Mouse (Mus musculus): ENCODE data around the gene Mapkbp1.

Gene Mapkbp1

DNA sequence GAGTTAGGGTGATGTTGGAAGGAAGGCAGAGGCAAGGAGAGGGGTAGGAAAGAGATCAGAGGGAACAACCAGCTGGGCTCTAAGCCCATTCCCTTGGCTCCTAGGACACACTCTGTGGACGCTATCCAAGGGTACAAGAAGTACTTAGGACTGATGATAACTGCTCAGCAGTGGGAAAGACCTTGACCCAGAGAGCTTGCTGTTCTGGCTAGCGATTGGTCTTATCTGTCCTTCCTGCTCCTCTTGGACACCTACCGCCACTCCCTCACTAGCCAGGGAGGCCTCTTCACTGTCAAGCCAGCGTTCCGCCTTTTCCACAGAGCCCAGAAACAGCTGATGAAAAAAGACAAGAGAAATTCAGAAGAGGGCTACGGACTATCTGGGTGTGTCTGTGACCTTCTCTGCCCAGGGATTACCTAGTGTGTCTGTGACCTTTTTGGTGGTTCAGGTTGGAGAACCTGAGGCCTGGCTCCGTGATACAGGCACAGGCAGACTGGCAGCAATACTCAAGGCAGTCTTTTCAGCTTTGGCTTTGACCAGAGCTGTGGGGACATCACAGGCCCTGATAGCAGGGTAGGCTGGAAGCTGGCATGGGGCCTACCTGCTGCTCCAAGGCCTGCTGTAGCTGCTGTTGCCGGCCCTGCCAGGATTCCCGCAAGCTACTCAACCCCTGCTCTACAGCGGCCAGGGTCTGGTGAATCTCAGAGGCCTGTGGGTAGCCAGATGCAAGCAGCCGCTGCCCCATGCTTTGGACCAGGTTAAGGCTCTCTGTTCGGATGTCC lies 82.5 kb downstream of the Mapkbp1 start:
- no peak for DNase-seq (ENCODE audit: low spot score)

GRCm38 (mm10) chr2:120055923-120056322 lies 83.4 kb downstream of the Mapkbp1 start:
- no peak for DNase-seq (ENCODE audit: low spot score)

DNA sequence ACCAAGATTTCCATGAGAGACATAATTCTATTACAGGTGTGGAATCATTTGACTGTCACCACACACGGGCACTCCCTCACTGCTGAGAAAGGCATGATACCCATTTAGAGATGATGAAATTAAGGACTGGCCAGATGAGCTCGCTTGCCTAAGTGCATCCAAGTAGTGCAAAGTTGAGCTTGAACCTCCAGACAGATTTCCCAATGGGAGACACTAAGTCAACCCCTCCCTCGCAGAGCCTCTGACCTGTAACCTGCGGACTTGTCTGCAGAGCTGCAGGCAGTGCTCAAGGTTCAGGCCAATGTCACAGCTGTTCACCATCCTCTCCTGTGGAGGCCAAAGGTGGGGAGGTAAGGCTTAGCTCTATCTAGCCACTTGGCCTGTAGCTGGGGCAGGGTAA lies 86.3 kb downstream of the Mapkbp1 start:
- DNase-seq (ENCODE audit: low spot score): no peak

DNA sequence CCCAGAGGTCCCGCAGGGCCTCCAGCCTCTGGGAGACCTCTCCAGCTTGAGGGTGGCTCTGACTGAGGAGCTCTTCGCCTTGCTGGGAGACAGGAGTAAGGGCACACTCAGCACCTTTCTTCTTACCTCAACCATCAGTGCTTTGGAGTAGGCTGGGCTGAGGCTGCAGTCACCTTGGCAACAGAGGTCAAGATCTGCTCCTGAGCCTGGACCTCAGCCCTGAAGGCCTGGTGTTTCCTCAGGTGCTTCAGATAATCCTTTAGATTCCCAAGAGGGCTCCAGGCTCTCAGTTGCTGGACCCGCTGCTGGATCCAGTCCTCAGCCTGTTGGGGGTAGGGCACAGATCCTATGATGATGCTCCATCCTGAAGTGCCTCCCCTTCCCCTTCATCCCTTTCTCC lies 87.0 kb downstream of the Mapkbp1 start:
- DNase-seq (ENCODE audit: low spot score): no peak

GRCm38 (mm10) chr2:120060190-120060589 lies 87.7 kb downstream of the Mapkbp1 start:
- no peak for DNase-seq (ENCODE audit: low spot score)

- no peak for DNase-seq (ENCODE audit: low spot score)
These were observed 88.2 kb downstream of the Mapkbp1 start for GRCm38 (mm10) chr2:120060651-120061050.

- no peak for DNase-seq (ENCODE audit: low spot score)
These were observed 89.7 kb downstream of the Mapkbp1 start for GRCm38 (mm10) chr2:120062248-120062647.

GRCm38 (mm10) chr2:120064639-120065038 lies 92.1 kb downstream of the Mapkbp1 start:
- DNase-seq (ENCODE audit: low spot score): no peak

GRCm38 (mm10) chr2:120065243-120065642 lies 92.7 kb downstream of the Mapkbp1 start:
- DNase-seq (ENCODE audit: low spot score): no peak

GRCm38 (mm10) chr2:120066224-120066623 lies 93.7 kb downstream of the Mapkbp1 start:
- no peak for DNase-seq (ENCODE audit: low spot score)

- peak; percentile 46 for DNase-seq (ENCODE audit: low spot score)
These were observed 96.3 kb downstream of the Mapkbp1 start for GRCm38 (mm10) chr2:120068555-120069465.

DNA sequence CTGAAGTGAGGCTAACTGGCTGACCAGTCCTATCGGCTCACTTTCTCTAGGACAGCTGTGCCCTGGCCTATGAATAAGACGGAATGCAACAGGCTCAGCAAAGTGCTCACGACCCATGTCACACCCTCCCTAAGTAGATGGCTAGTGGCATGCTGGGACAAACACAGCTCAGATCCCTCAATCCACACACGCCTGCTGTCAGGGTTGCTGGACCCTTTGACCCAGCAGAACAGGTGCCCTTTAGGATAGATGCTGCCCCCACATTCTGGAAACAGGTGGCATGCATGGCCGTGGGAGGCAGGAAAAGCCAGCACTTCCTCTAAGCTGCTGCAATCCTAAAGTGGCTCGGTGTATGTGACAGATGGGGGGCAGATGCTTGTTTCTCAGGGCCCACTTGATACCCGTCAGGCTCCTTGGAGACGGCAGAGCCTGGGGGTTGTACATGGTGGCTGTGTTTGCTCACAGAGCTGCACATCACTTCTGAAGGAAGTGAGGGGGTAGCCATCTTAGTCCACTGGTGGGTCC lies 97.0 kb downstream of the Mapkbp1 start:
- no peak for DNase-seq (ENCODE audit: low spot score)

GRCm38 (mm10) chr2:120074096-120074495 lies 101.6 kb downstream of the Mapkbp1 start:
- DNase-seq (ENCODE audit: low spot score): peak; percentile 17

- DNase-seq (ENCODE audit: low spot score): no peak
These were observed 103.7 kb downstream of the Mapkbp1 start for GRCm38 (mm10) chr2:120076076-120076705.
